Mouse (Mus musculus): ENCODE measurements around the gene Rab44.
"Not testable (repeated sequence)": the region's sequence is repeated elsewhere in the genome, so short reads cannot be mapped to it uniquely, and the experiment has no call there.

Rab44 gene

GRCm38 (mm10) chr17:29113591-29114352 is at the start of gene Rab44:
TSS of gene Rab44 (plus strand) at chr17:29114145.
- no peak for DNase-seq (ENCODE audit: low spot score)

- DNase-seq (ENCODE audit: low spot score), result no peak
Observed at GRCm38 (mm10) chr17:29065245-29065940, 48.6 kb upstream of the Rab44 start.

GRCm38 (mm10) chr17:29065971-29066370 is 48.0 kb upstream of the Rab44 start:
- no peak for DNase-seq (ENCODE audit: low spot score)

- not testable (repeated sequence) for DNase-seq (ENCODE audit: low spot score)
Observed at GRCm38 (mm10) chr17:29067416-29067815, 46.5 kb upstream of the Rab44 start.

- no peak for DNase-seq (ENCODE audit: low spot score)
Observed at GRCm38 (mm10) chr17:29067847-29068246, 46.1 kb upstream of the Rab44 start.

GRCm38 (mm10) chr17:29069063-29069462 is 44.9 kb upstream of the Rab44 start:
- DNase-seq (ENCODE audit: low spot score), result no peak

DNA sequence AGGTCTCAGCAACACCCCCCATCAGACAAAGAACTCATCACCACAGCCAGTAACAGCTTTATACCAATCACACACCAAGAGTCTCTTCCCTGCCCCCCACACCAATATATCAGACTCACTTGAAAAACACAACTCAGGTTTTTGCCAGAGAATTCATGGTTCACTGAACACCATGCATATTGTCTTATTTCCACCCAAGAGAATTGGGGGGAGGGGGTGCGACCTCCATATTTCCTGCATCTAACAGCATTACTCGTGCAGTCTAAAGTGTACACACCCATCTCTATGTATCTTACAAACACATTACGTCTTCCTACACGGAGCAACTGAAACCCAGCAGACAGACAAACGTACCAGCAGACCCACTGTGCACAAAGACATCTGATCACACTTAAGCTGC is 42.1 kb upstream of the Rab44 start:
- DNase-seq (ENCODE audit: low spot score), result no peak

GRCm38 (mm10) chr17:29072701-29073307 is 41.1 kb upstream of the Rab44 start:
- no peak for DNase-seq (ENCODE audit: low spot score)

DNA sequence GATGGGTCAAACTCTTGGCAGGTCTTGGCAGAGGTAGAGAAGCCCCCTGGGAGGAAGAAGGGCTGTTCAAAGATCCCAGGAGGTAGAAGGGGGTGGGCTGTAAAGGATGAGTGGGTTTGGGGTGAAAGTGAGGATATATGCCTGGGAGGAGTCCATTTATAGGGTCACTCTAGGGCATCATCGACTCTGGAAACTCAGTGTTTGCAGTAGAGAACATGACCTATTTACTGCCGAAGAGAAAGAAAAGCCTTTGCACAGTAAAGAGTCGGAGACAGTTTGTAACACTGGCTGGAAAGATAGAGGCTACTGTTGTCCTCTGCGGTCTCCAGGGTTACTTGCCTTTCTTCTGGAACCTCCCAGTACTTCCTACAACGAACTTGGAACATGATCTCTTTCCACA is 40.6 kb upstream of the Rab44 start:
- no peak for DNase-seq (ENCODE audit: low spot score)

GRCm38 (mm10) chr17:29074085-29074484 is 39.9 kb upstream of the Rab44 start:
- DNase-seq (ENCODE audit: low spot score), result no peak

- DNase-seq (ENCODE audit: low spot score), result no peak
Observed at GRCm38 (mm10) chr17:29076235-29076634, 37.7 kb upstream of the Rab44 start.

DNA sequence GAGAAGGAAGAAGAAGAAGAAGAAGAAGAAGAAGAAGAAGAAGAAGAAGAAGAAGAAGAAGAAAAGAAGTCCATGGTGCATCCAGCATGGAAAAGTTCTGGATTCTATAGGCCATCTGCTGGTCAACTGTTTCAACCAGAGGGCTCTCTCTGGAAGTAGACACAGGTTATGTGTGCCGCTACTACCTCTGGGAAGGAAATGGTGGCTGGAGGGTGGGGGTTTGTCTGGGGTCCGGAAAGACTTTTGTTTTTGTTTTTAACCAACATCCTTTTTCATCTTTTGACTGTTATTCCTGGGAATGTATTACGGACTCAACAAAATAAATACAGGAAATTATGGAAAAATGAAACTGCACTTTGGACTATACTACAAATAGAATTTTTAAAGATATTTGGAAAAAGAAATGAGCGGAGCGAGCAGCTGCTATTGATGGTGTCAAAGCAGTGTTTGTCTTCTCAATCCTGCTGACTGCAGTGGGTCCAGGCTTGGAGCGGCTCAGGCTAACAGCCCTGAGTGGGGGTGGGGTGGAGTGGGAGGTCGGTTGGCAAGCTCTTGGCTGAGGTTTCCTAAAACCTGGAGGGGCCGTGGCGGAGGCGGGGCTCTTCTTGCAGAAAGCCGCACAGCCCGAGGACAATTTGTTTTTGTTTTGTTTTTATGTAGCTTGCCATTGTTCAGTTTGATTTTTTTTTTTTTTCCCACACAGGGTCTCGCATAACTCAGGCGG is 36.0 kb upstream of the Rab44 start:
- no peak for DNase-seq (ENCODE audit: low spot score)

- DNase-seq (ENCODE audit: low spot score), result no peak
Observed at GRCm38 (mm10) chr17:29078519-29079383, 35.2 kb upstream of the Rab44 start.

GRCm38 (mm10) chr17:29080758-29081617 is 33.0 kb upstream of the Rab44 start:
- no peak for DNase-seq (ENCODE audit: low spot score)

DNA sequence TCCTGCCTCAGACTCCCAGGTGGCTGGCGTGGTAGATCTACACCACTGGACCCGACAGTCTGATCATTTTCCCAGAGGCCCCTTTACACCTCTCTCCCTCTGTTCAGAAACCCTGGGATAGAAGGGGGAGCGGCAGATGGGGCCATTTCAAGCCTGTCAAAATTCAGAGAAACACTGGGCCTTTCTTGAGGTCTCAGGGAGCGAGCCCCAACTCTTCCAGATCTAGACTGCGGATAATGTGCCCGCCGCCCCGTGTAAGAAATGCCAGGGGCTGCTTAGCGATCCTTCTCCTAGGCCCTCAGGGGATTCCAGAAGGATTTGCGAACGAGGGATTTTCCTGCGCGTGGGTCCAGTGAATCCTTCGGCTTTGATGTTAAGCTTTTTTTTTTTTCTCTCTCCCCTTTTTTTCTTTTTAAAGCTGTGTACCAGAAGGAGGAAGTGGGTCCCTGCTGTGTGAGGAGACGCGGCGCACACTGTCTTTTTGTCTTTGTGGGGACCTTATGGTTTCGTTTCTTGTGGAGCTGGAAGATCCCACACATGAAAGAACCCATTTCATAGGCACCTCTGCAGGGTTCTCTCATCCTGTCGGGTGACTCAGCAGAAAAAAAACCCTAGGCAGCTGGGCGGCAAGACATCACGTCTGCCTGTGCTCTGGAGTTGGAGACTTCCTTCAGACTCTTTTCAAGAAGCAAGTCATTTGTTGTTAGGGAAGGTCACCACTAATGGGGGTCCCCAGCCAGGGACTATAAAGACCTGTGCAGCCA is 32.1 kb upstream of the Rab44 start:
- DNase-seq (ENCODE audit: low spot score), result no peak

GRCm38 (mm10) chr17:29083586-29083985 is 30.4 kb upstream of the Rab44 start:
- DNase-seq (ENCODE audit: low spot score), result no peak

GRCm38 (mm10) chr17:29084656-29085055 is 29.3 kb upstream of the Rab44 start:
- no peak for DNase-seq (ENCODE audit: low spot score)

DNA sequence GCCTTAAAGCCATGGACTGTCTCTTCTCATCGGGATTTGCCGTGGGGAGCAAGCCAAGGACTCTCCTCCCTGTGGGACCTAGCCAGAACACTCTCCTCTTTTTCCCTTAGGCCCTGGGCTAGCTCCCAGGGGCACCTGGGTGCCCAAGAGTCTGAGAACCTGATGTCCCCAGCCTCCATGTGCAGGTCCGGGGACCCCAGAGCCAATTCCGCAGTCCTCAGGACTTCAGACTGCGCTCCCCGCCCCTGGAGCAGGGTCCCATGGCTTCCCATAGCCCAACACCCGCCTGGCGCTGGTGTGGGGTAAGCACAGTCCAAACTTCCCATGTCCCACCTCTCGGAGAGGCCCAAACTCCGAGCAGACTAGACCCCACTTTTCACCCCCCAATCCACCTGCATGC is 28.7 kb upstream of the Rab44 start:
- DNase-seq (ENCODE audit: low spot score), result no peak

DNA sequence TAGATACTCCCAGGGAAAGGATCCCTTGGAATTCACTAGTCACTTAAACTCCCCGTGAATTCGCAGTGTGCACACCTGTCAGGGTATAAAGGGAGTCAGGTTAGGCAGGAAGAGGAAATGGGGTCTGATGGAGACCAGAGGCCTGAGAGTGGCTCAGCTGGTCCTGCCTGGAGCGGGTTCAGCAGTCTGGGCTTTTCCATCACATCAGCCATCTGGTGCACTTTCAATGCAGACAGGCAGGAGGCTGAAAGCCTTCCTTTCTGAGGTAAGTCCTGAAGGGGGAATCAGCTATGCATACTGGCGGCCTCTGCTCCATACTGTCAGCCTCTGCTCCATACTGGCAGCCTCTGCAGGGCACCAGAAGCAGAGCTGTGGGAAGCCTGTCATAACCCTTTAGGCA is 27.0 kb upstream of the Rab44 start:
- DNase-seq (ENCODE audit: low spot score), result no peak

GRCm38 (mm10) chr17:29090776-29091175 is 23.2 kb upstream of the Rab44 start, which contains the start of gene Cdkn1a:
TSS of gene Cdkn1a (plus strand) at chr17:29090976.
- no peak for DNase-seq (ENCODE audit: low spot score)
